Mouse (Mus musculus): ENCODE results near the gene Cd200r1.

DNA sequence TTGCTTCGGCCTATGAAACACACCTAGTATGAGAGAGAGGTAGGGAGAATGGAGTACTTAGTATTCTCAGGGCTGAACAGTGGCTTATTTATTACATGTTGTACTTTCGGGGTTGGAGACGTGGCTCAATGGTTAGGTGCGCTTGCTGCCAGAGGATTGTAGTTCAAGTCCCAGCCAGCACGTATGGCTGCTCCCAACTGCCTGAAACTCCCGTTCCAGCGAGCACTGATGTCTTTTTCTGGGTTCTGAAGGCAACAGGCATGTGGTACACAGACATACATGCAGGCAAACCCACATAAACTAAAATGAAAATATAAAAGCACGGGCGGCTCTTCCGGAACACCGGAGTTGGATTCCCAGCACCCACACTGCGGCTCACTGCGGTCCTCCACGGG lies 20.1 kb upstream of the Cd200r1 start:
- TF ChIP-seq HCFC1 (IDR thresholded peaks at IDR 0.05; ENCODE audit: borderline replicate concordance, insufficient read depth, low read length) (no peak), ZNF384 (IDR thresholded peaks at IDR 0.05; ENCODE audit: low read depth, low read length) (no peak), CHD2 (IDR thresholded peaks at IDR 0.05; ENCODE audit: low read depth, low read length) (no peak), MAFK (IDR thresholded peaks at IDR 0.05; ENCODE audit: insufficient read depth, low read depth, low read length) (no peak)

All from ES-E14 (cell line).